Mouse (Mus musculus): ENCODE measurements around the gene Gm45234. TPM values are rescaled to one million over a fixed set of nuclear protein-coding genes. Genes with fewer than 3 reads are reported as not detected.
A peak's percentile ranks its signal among the peaks of the same experiment; 100 is the strongest.
"Not testable (repeated sequence)": the region's sequence is repeated elsewhere in the genome, so short reads cannot be mapped to it uniquely, and the experiment has no call there.

The Gm45234 gene
- total RNA-seq (2017): 0.74 TPM in 1 of 2 replicates, not detected in the other

GRCm38 (mm10) chr6:124755831-124756595, at the start of gene Gm45234, which contains the start of gene Atn1:
Gene Gm45234 (minus strand): TSS chr6:124756021.
Gene Atn1 (minus strand): TSS chr6:124756524.
- ATAC-seq (ENCODE audit: extremely low read depth, insufficient number of reproducible peaks, low FRiP score, poor library complexity, severe bottlenecking): no peak

GRCm38 (mm10) chr6:124804341-124804740, 48.5 kb upstream of the Gm45234 start:
- no peak for ATAC-seq (ENCODE audit: extremely low read depth, insufficient number of reproducible peaks, low FRiP score, poor library complexity, severe bottlenecking)

GRCm38 (mm10) chr6:124803691-124804090, 47.9 kb upstream of the Gm45234 start:
- ATAC-seq (ENCODE audit: extremely low read depth, insufficient number of reproducible peaks, low FRiP score, poor library complexity, severe bottlenecking): not testable (repeated sequence)

GRCm38 (mm10) chr6:124803061-124803460, 47.2 kb upstream of the Gm45234 start:
- ATAC-seq (ENCODE audit: extremely low read depth, insufficient number of reproducible peaks, low FRiP score, poor library complexity, severe bottlenecking): no peak

DNA sequence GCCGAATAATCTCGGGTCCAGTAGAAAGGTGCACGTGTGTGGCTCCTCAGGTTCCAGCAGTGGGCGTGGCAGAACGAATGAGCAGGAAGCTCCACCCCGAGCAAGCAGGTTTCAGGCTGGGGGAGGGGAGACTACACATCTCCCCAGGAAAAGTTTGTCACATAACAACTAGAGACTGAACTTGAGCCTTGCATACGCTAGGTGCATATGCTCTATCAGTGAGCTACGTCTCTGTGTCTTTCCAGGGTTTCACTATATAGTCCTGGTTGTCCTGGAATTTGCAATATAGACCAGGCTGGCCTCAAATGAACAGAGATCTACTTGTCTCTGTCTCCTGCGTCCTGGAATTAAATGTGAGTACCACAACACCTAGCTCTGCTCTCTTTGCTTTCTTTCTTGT, 46.6 kb upstream of the Gm45234 start:
- ATAC-seq (ENCODE audit: extremely low read depth, insufficient number of reproducible peaks, low FRiP score, poor library complexity, severe bottlenecking): not testable (repeated sequence)

- no peak for ATAC-seq (ENCODE audit: extremely low read depth, insufficient number of reproducible peaks, low FRiP score, poor library complexity, severe bottlenecking)
These were observed 40.4 kb upstream of the Gm45234 start for GRCm38 (mm10) chr6:124796200-124796599.

DNA sequence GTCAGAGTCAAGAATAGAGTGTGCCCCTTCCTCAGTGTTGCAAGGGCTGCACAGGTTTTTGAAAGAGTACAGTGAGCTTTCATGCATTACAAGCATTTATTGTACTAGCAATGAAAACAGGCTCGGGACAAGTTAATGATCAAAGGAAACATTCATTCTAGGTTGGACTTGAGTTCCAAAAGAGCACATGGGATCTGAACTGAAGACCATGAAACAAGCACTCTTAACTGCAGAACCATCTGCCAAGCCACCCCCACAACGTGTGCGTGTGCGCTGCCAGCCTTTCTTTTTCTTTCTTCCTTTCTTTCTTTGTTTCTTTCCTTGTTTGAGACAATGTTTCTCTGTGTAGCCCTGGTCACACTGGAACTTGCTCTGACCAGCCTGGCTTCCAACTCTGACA, 40.0 kb upstream of the Gm45234 start:
- no peak for ATAC-seq (ENCODE audit: extremely low read depth, insufficient number of reproducible peaks, low FRiP score, poor library complexity, severe bottlenecking)

- ATAC-seq (ENCODE audit: extremely low read depth, insufficient number of reproducible peaks, low FRiP score, poor library complexity, severe bottlenecking): no peak
These were observed 36.1 kb upstream of the Gm45234 start for GRCm38 (mm10) chr6:124791911-124792310.

GRCm38 (mm10) chr6:124790121-124790520, 34.3 kb upstream of the Gm45234 start:
- ATAC-seq (ENCODE audit: extremely low read depth, insufficient number of reproducible peaks, low FRiP score, poor library complexity, severe bottlenecking): no peak

DNA sequence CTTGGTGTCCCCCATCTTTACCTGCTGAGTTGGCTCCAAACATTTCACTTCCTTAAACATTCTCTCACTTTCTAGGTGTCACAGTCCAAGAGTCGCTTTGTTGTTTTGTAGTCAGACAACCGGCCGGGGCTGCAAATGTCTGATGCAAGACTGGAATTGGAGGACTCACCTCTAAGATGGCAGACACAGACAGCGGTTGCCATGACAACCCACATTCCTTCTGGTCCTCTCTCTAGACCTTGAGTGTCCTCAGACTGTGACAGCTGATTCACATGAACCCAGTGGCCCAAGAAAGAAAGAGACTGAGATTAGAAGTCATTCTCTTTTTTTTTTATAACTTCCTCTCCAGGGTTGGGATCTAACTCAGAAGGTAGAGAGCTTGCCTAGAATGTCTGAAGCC, 33.7 kb upstream of the Gm45234 start:
- ATAC-seq (ENCODE audit: extremely low read depth, insufficient number of reproducible peaks, low FRiP score, poor library complexity, severe bottlenecking): no peak

DNA sequence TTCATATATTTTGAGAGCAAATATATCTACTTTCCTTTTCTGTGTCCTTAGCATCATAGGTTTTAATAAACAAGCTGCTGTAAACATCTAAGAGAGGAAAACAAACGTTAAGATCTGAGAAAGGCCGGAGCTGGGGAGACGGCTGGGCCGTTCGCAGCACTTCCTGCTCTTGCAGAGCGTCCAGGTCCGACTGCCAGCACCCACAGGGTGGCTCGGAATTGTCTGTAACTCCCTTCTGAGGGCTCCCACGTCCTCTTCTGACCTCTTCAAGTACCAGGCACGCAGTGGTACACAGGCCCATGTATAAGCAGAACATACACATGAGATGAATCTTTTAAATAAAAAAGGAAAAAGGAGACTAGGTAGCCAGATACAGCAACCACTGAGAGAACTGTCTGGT, 31.9 kb upstream of the Gm45234 start:
- no peak for ATAC-seq (ENCODE audit: extremely low read depth, insufficient number of reproducible peaks, low FRiP score, poor library complexity, severe bottlenecking)

DNA sequence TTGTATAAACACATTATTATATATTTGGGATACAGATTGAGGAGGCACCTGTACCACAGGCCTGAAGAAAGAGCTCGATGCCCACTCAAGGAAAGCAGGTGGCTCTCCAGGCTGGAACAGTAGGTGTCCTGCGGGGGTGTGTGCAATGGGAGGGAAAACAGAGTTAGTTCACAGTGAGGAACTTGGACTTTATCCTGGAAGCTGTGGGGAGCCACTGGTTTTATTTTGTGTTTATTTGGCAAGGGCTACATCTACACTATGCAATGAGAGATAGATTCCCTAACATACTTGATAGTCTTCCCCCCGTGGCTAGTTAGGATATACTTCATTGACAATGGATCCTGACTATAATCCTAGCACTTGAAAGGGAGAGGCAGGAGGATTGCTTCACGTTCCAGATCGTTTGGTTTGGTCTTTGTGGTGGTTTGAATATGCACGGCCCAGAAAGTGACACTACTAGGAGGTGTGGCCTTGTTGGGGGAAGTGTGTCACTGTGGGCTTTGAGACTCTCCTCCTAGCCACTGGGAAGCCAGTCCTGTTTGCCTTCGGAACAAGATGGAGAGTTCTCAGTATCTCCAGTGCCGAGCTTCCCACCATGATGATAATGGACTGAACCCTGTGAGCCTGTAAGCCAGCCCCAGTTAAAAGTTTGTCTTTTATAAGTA, 31.1 kb upstream of the Gm45234 start:
- ATAC-seq (ENCODE audit: extremely low read depth, insufficient number of reproducible peaks, low FRiP score, poor library complexity, severe bottlenecking): no peak

DNA sequence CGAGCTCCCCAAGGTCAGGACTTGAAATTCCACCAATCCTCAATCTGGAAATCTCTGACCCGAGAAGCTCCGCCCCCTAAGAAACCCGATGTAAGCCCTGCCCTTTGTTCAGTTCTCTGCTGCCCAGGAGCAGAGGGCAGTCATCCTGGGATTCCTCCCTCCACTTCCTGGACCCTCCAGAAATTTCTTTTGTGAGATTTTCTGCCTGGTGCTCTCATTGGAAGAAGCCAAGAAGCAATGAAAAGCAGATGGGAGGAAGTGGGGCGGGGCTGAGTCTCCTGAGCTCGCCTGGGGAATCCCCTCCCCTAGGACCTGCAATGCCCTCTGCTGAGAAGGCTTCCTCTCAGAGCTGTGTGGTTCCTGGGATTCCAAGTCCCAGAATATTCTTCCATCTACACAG, 26.6 kb upstream of the Gm45234 start:
- ATAC-seq (ENCODE audit: extremely low read depth, insufficient number of reproducible peaks, low FRiP score, poor library complexity, severe bottlenecking): peak; percentile 49; the same call in 1 of the 2 replicates

DNA sequence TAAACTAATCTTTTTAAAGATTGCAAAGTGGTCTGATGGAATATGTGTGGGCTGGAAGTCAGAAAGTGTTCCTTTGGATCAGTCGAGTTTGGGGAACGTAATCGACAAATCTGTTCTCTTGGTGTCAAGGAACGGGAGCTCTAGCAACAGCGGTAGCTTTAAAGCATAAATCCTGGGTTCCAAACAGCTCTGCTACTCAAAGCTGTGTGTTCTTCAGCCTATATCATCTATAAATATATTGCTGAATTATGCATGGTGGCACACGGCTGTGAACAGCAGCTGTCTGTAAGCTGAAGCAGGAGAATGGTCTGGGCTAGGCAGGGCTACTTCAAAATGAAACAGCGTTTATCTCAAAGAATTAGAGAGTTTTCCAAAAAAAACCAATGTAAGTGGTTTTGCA, 25.1 kb upstream of the Gm45234 start:
- no peak for ATAC-seq (ENCODE audit: extremely low read depth, insufficient number of reproducible peaks, low FRiP score, poor library complexity, severe bottlenecking)

DNA sequence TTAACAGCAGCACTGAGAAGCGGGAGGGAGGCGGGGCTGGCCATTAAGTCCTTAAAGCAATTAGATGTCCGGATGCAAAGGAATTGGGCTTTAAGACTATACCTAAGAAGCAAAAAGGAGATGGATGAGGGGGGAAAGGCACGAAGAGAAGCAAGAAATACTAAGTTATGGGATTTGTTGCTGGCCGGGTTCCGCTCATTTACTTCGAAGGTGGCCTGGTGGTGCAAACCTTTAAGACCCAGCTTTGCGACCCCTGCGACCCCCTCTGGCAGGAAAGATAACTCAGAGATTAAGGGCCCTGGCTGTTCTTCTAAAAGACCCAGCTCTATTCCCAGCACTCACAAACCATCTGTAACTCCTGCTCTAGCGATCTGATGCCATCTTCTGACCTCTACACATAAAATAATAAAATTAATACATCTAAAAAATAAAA, 24.2 kb upstream of the Gm45234 start:
- 0 out of 2 replicates have a peak, but pooled peaks have one; percentile 9 for ATAC-seq (ENCODE audit: extremely low read depth, insufficient number of reproducible peaks, low FRiP score, poor library complexity, severe bottlenecking)

- ATAC-seq (ENCODE audit: extremely low read depth, insufficient number of reproducible peaks, low FRiP score, poor library complexity, severe bottlenecking): peak; percentile 51
These were observed 23.6 kb upstream of the Gm45234 start, which contains the start of gene Lrrc23 for GRCm38 (mm10) chr6:124779222-124779983. Gene Lrrc23 (minus strand): TSS chr6:124779727.

DNA sequence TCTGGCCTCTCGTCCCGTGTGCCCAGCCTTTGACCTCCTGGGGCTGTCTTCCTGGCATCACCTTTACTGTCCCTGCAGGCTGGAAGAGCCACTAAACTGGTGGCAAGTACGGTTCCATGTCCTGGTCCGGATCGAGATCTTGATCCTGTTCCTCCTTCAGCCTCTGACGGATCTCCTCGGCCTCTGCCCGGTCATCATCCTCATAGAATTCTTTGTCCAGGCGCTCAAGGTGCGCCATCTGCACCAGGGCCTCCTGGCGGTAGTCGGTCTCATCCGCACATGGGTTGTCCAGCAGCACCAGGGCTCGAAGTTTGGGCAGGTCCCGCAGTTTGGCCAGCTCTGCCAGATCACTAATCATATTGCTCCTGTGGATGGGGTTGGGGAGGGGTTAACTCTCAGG, 14.7 kb upstream of the Gm45234 start:
- ATAC-seq (ENCODE audit: extremely low read depth, insufficient number of reproducible peaks, low FRiP score, poor library complexity, severe bottlenecking): no peak

GRCm38 (mm10) chr6:124770013-124770412, 14.2 kb upstream of the Gm45234 start:
- no peak for ATAC-seq (ENCODE audit: extremely low read depth, insufficient number of reproducible peaks, low FRiP score, poor library complexity, severe bottlenecking)

DNA sequence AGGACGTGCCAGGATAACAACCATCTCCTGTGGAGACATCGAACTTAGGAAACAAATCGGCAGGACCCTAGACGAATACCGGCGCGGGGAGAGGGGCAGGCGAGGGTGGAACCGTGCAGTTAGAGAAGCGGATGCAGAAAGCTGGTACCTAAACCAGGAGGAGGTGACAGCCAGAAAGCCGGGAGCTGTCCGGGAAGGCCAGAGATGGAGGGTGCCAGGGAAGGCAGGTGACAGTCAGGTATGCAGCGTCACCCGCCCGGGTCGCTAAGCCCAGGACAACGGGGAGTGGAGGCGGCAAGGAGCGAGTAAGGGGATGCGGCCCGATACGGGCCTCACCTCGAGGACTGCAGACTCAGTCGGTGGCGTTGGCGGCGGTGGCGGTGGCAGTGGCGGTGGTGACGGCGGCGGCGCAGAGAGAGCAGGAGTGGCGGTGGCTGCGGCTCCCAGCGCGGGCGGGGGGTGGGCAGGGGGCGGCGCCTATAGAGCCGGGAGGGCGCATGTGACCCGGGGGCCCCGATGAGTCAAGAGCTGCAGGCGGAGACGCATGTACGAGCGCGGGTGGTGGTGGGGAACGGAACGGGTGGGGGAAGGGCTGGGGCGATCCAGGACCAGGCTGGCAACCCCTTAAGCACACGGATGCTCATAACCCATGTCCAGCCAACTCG, 13.4 kb upstream of the Gm45234 start, which contains the start of gene Eno2:
Gene Eno2 (minus strand): TSS at position 573 of the 665 bp plus-strand sequence.
- peak; percentile 18 for ATAC-seq (ENCODE audit: extremely low read depth, insufficient number of reproducible peaks, low FRiP score, poor library complexity, severe bottlenecking)
